Mouse (Mus musculus) midbrain, embryonic 16.5 days (tissue): ENCODE data around the gene Fscn1. TPM values are rescaled to one million over a fixed set of nuclear protein-coding genes. Genes with fewer than 3 reads are reported as not detected.

ENCODE experiments used
- ATAC-seq: fragments of 200-750 bp; cut with Nextera tagmentation; 2 replicates; pipeline ENCODE4 v1.8.0; 2017; ENCODE audit warnings: moderate TSS enrichment
- H3K27ac ChIP-seq: fragments of 300-500 bp; sonication (generic); 2 replicates; pipeline ENCODE4 v1.5.1; 2014; ENCODE audit warnings: mild to moderate bottlenecking, low read length, mixed read lengths
- H3K27me3 ChIP-seq: fragments of 300-500 bp; sonication (generic); 2 replicates; pipeline ENCODE4 v1.6.1; 2014; ENCODE audit warnings: low read depth, low read length, mixed read lengths; ENCODE audit not compliant: control insufficient read depth, insufficient read depth
- H3K36me3 ChIP-seq: fragments of 300-500 bp; sonication (generic); 2 replicates; pipeline ENCODE4 v1.6.1; 2014; ENCODE audit warnings: mild to moderate bottlenecking, low read length, moderate library complexity, mixed read lengths; ENCODE audit not compliant: control insufficient read depth, insufficient read depth
- H3K4me1 ChIP-seq: fragments of 300-500 bp; sonication (generic); 2 replicates; pipeline ENCODE4 v1.6.1; 2014; ENCODE audit warnings: mild to moderate bottlenecking, low read length, mixed read lengths; ENCODE audit not compliant: control insufficient read depth, insufficient read depth
- H3K4me2 ChIP-seq: fragments of 300-500 bp; sonication (generic); 2 replicates; pipeline ENCODE4 v1.6.1; 2014; ENCODE audit warnings: mild to moderate bottlenecking, low read length, mixed read lengths
- H3K4me3 ChIP-seq: fragments of 300-500 bp; sonication (generic); 2 replicates; pipeline ENCODE4 v1.5.1; 2014; ENCODE audit warnings: low read depth, mild to moderate bottlenecking, low read length, moderate library complexity, mixed read lengths
- H3K9ac ChIP-seq: fragments of 300-500 bp; sonication (generic); 2 replicates; pipeline ENCODE4 v1.6.1; 2014; ENCODE audit warnings: low read depth, low read length, mixed read lengths
- H3K9me3 ChIP-seq: fragments of 300-500 bp; sonication (generic); replicated peaks from 2 replicates; pipeline ENCODE4 v1.6.1; 2014; ENCODE audit warnings: mild to moderate bottlenecking, low read length, mixed read lengths; ENCODE audit not compliant: control insufficient read depth, poor library complexity, severe bottlenecking
- WGBS: fragments of 180-500 bp; shearing (Covaris S2); extraction: QIAGEN DNeasy Blood & Tissue Kit; methylation state at CpG from one replicate; pipeline ENCODE4 v1.1.7; 2014; 5-methylcytosine and 5-hydroxymethylcytosine counted together
- polyA plus RNA-seq: library from polyadenylated mRNA; unstranded; fragments of >200 nt; fragmentation: Nextera tagmentation; extraction: Ambion mirVana; gene quantifications from 2 replicates; pipeline ENCODE4 v1.2.1, GENCODE M21; 2015

Gene Fscn1
- polyA plus RNA-seq, 1 experiment from 2014 or later, result 493 TPM

DNA sequence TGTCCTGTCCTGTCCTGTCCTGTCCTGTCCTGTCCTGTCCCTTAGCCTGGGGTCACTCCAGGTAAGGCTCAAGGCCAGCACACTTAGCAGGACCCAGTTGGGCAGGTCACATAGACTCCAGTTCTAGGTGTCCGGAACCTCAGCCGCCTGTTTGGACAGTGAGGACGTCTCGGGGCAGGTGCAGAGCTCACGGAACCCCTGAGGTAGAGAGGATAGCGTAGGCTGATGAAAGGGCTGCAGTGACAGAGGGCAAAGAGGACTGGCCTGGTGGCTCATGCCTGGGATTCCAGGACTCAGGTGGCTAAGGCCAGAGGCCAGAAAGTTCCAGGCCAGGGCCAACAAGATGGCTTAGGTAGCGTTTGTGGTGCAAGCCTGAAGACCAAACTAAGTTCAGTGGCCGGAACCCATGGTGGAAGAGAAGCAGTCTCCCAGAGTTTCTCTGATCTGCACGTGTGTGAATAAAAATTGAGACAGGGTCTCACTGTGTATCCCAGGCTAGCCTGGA, 28.9 kb upstream of the Fscn1 start:
- Histone ChIP-seq H3K9ac (no peak overlapping the region), H3K36me3 (no peaks in the 10 kb centered on the region), H3K4me1 (peaks cover 7% of the 10 kb centered on the region), H3K27me3 (peaks cover 7% of the 10 kb centered on the region), H3K4me2 (no peak overlapping the region), H3K27ac (no peak overlapping the region), H3K9me3 (no peaks in the 10 kb centered on the region), H3K4me3 (no peak overlapping the region)
- WGBS, result 92% methylated on average over 9 of the region's 9 CpGs
- ATAC-seq, result no peak

- Histone ChIP-seq H3K27ac (no peak overlapping the region), H3K9ac (no peak overlapping the region), H3K4me3 (no peak overlapping the region), H3K36me3 (no peaks in the 10 kb centered on the region), H3K9me3 (no peaks in the 10 kb centered on the region), H3K4me2 (no peak overlapping the region), H3K4me1 (peaks cover 5% of the 10 kb centered on the region), H3K27me3 (peaks cover 7% of the 10 kb centered on the region)
- no peak for ATAC-seq
- 23% methylated on average over 9 of the region's 9 CpGs for WGBS
Measured at GRCm38 (mm10) chr5:142932084-142932685, 28.0 kb upstream of the Fscn1 start.

- WGBS, result 78% methylated on average over 8 of the region's 8 CpGs
- Histone ChIP-seq H3K9me3 (no peaks in the 10 kb centered on the region), H3K27me3 (peaks cover 7% of the 10 kb centered on the region), H3K4me2 (no peak overlapping the region), H3K27ac (no peak overlapping the region), H3K9ac (no peak overlapping the region), H3K4me1 (peaks cover 5% of the 10 kb centered on the region), H3K4me3 (no peak overlapping the region), H3K36me3 (no peaks in the 10 kb centered on the region)
- no peak for ATAC-seq
Measured at GRCm38 (mm10) chr5:142932731-142933130, 27.4 kb upstream of the Fscn1 start.

GRCm38 (mm10) chr5:142935642-142936335, 24.4 kb upstream of the Fscn1 start:
- Histone ChIP-seq H3K4me1 (no peaks in the 10 kb centered on the region), H3K4me2 (peak overlapping the region; percentile 35; the same call in 1 of the 2 replicates), H3K36me3 (no peaks in the 10 kb centered on the region), H3K27ac (no peak overlapping the region), H3K9me3 (no peaks in the 10 kb centered on the region), H3K27me3 (no peaks in the 10 kb centered on the region), H3K4me3 (no peak overlapping the region), H3K9ac (no peak overlapping the region; the same call in 1 of the 2 replicates)
- peak; percentile 60; the same call in 1 of the 2 replicates for ATAC-seq
- WGBS, result 18% methylated on average over 13 of the region's 13 CpGs

DNA sequence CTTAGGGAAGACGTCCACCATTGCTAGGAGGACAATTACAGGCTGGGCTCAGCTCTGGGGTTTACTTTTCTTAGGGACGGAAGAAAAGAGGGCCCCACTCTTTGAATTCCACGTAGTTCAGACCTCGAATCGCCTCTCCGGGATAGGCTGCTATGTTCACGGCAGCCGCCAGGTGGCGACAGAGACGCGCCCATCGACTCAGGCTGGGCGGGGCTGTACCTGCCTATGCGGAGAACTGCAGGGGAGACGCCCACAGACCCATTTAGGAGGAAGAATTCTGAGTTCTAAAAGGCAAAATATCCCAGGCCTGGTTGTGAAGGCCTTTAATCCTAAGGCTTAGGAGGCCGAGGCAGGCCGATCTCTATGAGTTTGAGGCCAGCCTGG, 23.8 kb upstream of the Fscn1 start:
- Histone ChIP-seq H3K36me3 (no peaks in the 10 kb centered on the region), H3K9me3 (no peaks in the 10 kb centered on the region), H3K4me3 (no peak overlapping the region), H3K9ac (no peak overlapping the region; the same call in 1 of the 2 replicates), H3K27me3 (no peaks in the 10 kb centered on the region), H3K27ac (no peak overlapping the region), H3K4me1 (no peaks in the 10 kb centered on the region), H3K4me2 (peak overlapping the region; percentile 35; the same call in 1 of the 2 replicates)
- WGBS, result 2% methylated on average over 17 of the region's 17 CpGs
- peak; percentile 25; the same call in 1 of the 2 replicates for ATAC-seq

DNA sequence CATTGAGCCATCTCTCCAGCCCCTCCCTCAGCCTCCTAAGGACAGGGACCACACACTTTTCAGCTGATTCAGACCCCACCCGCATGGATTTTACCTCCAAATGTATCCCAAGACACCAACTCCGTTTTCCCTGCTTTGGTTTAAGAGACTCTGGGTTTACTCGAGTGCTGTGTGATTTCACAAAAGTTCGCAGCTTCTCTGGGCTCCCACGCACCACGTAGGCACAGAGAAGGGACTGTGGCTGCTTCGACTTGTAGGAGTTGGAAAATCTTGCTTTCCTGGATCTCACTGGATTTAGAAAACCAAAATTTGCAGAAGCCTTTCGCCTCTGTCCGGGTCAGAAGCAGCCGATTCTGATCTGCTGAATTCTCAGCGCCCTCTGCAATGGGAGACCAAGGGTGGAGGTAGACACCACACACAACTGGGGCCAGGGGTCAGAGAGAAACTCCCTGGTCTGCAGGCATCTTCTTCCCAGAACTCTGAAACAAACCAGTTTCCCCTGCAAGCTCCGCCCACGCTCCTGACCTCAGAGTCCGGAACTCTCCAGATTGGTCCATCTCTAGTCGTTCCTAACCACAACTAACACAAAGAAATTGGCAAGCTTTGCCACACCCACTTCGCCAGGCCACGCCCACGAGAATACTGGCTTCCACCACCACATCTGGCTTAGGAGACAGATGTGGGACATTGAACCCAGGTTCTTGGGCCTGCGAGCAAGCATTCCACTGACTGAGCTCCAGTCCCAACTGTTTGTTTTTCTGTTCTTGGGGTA, 22.0 kb upstream of the Fscn1 start:
- Histone ChIP-seq H3K4me1 (no peaks in the 10 kb centered on the region), H3K4me3 (no peak overlapping the region)

DNA sequence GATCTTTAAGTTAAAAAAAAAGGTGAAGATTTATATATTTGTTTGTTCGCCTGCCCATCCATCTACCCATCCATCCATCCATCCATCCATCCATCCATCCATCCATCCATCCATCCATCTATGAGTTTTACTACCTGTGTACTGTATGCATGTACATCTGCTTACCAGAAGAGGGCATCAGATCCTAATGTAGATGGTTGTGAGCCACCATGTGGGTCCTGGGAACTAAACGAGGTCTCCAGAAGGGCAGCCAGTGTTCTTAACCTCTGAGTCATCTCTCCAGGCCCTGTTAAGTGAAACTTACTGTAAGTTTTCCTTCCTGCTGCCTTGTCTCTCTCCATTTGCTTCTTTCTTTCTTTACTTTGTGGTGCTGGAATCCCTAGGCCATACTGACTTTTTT, 19.8 kb upstream of the Fscn1 start:
- Histone ChIP-seq H3K4me3 (no peak overlapping the region), H3K27ac (no peak overlapping the region), H3K4me1 (no peaks in the 10 kb centered on the region), H3K9me3 (no peaks in the 10 kb centered on the region), H3K36me3 (no peaks in the 10 kb centered on the region), H3K4me2 (no peak overlapping the region), H3K9ac (no peak overlapping the region), H3K27me3 (no peaks in the 10 kb centered on the region)
- ATAC-seq, result no peak
- WGBS, result 59% methylated on average over 2 of the region's 2 CpGs

More for the DNA sequence above, 22.0 kb upstream of the Fscn1 start:
- H3K36me3 ChIP-seq, result no peaks in the 10 kb centered on the region
- ATAC-seq, result no peak
- H3K4me2 ChIP-seq, result no peak overlapping the region
- H3K27ac ChIP-seq, result no peak overlapping the region
- no peak overlapping the region for H3K9ac ChIP-seq
- 38% methylated on average over 19 of the region's 19 CpGs for WGBS
- H3K27me3 ChIP-seq, result no peaks in the 10 kb centered on the region
- H3K9me3 ChIP-seq, result no peaks in the 10 kb centered on the region

GRCm38 (mm10) chr5:142944979-142945682, 15.0 kb upstream of the Fscn1 start:
- H3K4me3 ChIP-seq, result no peak overlapping the region
- ATAC-seq, result no peak

More at GRCm38 (mm10) chr5:142944979-142945682, 15.0 kb upstream of the Fscn1 start:
- Histone ChIP-seq H3K4me2 (no peak overlapping the region), H3K9me3 (no peaks in the 10 kb centered on the region), H3K36me3 (no peaks in the 10 kb centered on the region), H3K27ac (no peak overlapping the region), H3K27me3 (no peaks in the 10 kb centered on the region), H3K9ac (no peak overlapping the region), H3K4me1 (no peaks in the 10 kb centered on the region)
- 76% methylated on average over 8 of the region's 8 CpGs for WGBS
